Mouse (Mus musculus) large intestine, adult 2 months (tissue): ENCODE data around the gene Ube2e2. TPM values are rescaled to one million over a fixed set of nuclear protein-coding genes. Genes with fewer than 3 reads are reported as not detected.

ENCODE experiments used
- DNase-seq: peaks from one replicate; pipeline ENCODE4 v3.0.0-alpha.2; 2012; ENCODE audit warnings: low read depth, low spot score
- WGBS: fragments of 180-500 bp; shearing (Covaris S2); methylation state at CpG from one replicate; pipeline ENCODE4 v1.1.7; 2018; 5-methylcytosine and 5-hydroxymethylcytosine counted together
- polyA plus RNA-seq: library from polyadenylated mRNA; depleted of rRNA; stranded (reverse); fragments of >200 nt; gene quantifications from 2 replicates; pipeline ENCODE4 v1.2.3, GENCODE M21; 2012; rRNA removed

The Ube2e2 gene
- polyA plus RNA-seq: 20.2 and 21.8 TPM in 2 replicates

DNA sequence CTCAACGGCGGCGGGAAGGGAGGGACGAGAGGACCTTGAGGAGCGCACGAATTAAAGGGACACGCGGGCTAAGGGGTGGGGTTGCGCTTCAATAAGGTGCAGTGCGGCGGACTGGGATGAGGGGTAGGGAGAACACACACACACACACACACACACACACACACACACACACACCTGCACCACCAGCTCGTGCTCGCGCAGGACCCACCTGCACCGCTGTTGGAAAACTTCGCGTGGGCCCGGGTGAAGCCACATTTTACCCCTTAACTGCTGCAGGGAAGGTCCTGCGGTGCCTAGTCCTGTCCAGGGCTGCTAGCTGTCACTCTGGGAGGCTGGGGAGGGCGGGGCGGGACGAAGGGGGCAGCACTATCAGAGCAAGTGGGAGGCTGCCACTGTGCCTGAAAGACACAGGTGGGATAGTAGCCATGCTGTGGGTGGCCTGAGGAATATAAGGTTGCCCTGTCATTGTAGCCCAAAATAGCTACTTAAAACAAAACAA, at the start of gene Ube2e2:
TSS of gene Ube2e2 (minus strand) at position 321 of the 499 bp plus-strand sequence.
- DNase-seq: no peak
- WGBS: under 1% methylated on average over 22 of the region's 22 CpGs

DNA sequence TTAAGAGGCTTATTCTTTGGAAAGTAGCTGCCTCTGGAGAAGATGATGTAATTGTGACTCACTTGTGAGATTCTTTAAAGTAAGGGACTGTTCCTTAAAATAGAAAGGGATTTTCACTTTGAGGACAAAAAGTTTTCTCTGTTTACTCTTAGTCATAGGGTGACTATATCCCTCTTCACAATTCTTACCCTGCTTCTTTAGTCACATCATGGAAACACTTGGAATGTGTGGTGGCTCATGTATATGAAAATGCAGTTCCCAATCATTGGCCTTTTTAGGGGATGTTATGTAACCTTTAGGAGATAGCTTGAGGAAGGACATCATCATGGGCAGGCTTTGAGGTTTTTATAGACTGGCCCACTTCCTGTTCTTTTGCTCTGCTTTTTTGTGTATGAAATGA, 46.0 kb upstream of the Ube2e2 start:
- no peak for DNase-seq

- no peak for DNase-seq
Measured at GRCm38 (mm10) chr14:18903553-18903952, 9.5 kb upstream of the Ube2e2 start.

DNA sequence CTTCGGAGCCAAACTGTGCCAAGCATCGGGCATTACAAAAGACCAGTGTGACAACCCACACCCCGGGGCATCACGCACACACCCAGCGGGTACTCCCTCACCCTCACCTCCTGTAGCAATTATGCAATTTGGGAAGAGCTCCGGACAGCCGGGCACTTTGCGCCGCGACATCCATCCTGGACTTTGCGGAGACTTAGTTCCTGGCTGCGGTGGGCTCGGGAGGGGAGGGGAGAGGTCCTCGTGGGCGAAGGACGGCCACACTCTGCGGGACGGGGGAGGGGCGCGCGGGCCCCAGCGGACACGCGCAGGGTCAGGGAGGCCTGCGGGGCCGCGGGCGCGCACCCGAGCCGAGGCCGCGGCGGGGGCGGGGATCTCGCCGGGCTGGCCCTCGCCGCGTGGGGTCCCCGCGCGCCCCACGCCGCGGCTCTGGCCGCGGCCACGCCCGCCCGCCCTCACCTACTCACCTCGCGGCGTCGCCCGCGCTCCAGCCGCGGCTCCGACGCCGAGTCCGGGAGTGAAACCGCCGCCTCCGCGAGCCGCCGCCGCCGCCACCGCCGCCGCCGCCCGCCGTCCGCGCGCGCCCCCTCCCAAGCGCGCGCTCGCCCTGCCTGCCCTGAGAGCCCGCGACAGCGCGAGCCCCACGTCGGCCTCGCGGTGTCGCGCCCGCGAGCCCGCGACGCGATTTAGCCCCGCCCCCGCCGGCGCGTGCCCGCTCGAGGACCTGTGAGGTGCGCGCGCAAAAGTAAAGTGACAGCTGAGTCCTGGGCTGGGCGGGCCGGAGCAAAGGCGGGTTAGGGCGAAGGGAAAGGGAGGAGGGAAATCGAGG, 733 bp downstream of the Ube2e2 start:
- DNase-seq: peak; percentile 75
- under 1% methylated on average over 101 of the region's 116 CpGs for WGBS

DNA sequence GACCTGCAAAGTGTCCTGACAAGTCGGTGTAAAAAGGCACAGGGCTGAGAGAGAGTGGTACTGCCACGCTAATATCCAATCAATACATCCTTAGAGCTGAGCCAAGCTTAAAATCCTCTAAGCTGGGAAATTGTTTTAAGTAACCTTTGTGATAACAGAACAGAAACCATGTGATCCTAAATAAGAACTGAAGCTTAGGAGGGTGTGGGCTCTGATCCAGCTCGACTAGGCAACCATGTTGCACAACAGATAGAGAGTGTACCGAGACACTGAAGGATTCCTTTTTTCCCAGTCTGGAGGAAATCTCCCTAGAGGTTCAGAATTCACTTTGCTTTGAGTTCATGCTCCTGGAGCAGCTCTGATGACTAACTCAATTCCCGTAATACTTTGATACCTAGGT, 4.5 kb downstream of the Ube2e2 start:
- WGBS: 78% methylated on average over 5 of the region's 5 CpGs
- DNase-seq: no peak

GRCm38 (mm10) chr14:18882493-18882892, 11.6 kb downstream of the Ube2e2 start:
- WGBS: 91% methylated on average over 1 of the region's 1 CpGs
- no peak for DNase-seq

DNA sequence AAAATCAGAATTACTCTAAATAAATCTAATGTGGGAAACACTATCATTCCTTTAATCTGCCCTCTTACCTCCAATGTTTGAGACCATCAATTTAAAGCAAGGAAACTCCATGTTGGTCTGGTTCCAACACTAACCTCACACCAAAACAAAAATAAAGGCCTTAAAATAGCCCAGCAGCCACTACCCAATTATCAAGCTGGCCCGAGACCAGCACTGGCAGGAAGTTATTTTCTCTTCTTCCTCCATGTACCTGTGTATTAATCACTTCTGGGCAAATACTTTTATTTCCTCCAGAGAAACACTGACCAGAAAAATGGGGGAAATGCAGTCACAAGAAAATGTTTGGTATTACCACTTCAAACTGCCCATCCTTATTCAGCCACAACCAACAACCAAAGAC, 23.4 kb downstream of the Ube2e2 start:
- no peak for DNase-seq
- WGBS: 77% methylated on average over 1 of the region's 1 CpGs

DNA sequence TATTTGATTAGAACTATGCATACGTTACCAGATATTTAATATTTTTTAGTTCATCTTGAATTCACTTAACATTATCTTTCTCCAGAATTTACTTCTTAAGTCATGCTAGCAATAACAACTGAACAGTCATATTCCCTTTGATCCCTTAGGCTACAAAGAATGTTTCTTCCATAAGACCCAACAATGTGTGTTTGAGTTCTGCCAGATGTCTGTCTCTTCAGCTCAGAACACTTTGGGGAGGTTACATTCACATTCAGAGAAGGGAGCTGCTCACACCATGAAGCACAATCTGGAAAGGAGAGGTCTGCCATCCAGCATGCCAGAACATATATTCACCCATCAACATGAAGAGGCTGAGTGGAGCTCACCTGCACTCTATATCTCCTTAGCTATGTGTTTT, 65.4 kb downstream of the Ube2e2 start:
- DNase-seq: no peak
- WGBS: 98% methylated on average over 1 of the region's 1 CpGs

GRCm38 (mm10) chr14:18826753-18827152, 67.3 kb downstream of the Ube2e2 start:
- no peak for DNase-seq

GRCm38 (mm10) chr14:18820713-18821112, 73.4 kb downstream of the Ube2e2 start:
- 58% methylated on average over 6 of the region's 6 CpGs for WGBS
- DNase-seq: no peak

DNA sequence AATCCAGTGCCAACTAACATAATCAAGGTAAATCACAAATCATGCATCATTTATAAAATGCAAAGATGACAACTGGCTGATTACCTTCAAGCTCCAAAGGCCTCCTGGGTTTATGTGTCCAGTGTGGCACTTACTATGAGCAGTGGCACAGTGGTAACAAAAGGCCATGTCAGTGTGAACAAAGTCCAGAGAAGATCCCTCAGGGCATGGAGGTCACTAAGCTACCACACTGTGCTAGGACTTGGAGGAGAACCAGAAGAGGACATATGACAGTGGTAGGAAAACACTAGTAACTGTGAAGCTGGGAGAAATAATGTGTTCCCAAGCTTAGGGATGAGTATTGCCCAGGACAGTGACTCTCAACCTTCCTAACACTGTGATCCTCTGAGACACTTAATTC, 97.2 kb downstream of the Ube2e2 start:
- no peak for DNase-seq

DNA sequence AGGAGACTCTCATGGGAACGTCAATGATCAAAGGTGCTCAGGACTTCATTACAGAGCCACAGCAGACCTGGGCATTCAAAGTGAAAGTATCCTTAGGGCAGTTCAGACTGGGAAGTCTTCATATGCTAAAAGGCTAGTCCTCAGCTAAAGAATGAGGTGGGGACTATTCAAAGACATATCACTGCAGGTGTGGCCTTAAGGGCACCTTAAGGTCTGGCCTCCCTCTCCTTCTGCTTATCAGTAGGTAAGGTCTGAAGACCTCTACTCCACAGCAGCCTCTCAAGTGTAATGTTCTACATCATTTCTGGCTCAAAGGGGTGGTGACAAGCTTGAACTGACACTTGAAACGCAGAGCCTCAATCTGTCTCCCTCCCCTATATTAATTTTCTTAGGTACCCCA, 98.3 kb downstream of the Ube2e2 start:
- 70% methylated on average over 2 of the region's 2 CpGs for whole genome bisulfite sequencing
- DNase-seq: no peak

DNA sequence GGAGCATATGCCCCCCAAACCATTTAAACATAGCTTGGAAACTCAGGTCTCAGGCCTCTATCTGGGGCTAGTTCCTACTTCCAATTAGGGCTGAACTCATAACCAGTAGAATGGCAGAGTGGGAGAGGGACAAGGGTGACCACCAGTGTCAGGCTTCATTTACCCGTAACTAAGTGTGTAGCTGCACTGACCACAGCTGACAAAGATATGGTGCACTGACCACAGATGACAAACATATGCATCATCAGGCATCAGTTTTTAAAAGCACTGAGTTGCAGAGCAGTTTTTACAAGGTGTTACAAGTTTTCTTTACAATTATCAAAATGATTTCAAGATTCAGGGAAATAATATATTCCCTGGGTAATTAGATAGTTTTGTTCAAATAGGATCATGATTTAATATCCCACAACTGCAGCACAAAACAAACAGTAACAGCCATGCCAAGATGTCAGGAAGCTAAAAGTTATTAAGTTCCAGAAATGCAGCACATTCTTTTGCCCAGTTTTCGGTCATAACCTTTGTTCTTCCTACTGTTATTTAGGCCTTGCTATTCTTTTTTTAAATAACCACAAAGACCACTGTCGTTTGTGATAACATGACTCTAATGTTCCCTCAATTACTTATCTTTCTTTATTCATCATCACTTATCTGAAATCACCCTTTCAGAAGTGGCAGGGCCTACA, 114.9 kb downstream of the Ube2e2 start:
- 67% methylated on average over 3 of the region's 3 CpGs for WGBS
- no peak for DNase-seq

GRCm38 (mm10) chr14:18778241-18778640, 115.8 kb downstream of the Ube2e2 start:
- no peak for DNase-seq
- WGBS: 83% methylated on average over 5 of the region's 5 CpGs

DNA sequence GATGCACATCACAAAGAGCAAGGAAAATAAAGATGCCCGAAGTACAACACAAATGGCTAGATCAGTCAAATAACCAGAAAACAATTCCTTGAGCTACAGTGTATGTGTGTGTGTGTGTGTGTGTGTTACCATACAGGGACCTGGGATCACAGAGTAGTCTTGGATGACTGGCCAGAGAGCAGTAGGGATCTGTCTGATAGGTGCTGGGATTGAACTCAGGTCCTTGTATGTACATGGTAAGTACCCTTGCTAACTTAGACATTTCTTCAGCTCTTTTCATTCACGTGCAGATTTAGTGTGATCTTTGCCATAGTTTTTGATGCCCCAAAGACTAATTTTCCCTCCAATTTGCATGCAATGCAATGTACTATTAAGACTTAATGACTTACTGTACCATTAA, 117.9 kb downstream of the Ube2e2 start:
- 77% methylated on average over 2 of the region's 2 CpGs for WGBS
- DNase-seq: no peak

- WGBS: 28% methylated on average over 2 of the region's 2 CpGs
- no peak for DNase-seq
Measured at GRCm38 (mm10) chr14:18773724-18774123, 120.3 kb downstream of the Ube2e2 start.

- WGBS: 66% methylated on average over 6 of the region's 6 CpGs
- no peak for DNase-seq
Measured at GRCm38 (mm10) chr14:18759601-18760356, 134.3 kb downstream of the Ube2e2 start.

DNA sequence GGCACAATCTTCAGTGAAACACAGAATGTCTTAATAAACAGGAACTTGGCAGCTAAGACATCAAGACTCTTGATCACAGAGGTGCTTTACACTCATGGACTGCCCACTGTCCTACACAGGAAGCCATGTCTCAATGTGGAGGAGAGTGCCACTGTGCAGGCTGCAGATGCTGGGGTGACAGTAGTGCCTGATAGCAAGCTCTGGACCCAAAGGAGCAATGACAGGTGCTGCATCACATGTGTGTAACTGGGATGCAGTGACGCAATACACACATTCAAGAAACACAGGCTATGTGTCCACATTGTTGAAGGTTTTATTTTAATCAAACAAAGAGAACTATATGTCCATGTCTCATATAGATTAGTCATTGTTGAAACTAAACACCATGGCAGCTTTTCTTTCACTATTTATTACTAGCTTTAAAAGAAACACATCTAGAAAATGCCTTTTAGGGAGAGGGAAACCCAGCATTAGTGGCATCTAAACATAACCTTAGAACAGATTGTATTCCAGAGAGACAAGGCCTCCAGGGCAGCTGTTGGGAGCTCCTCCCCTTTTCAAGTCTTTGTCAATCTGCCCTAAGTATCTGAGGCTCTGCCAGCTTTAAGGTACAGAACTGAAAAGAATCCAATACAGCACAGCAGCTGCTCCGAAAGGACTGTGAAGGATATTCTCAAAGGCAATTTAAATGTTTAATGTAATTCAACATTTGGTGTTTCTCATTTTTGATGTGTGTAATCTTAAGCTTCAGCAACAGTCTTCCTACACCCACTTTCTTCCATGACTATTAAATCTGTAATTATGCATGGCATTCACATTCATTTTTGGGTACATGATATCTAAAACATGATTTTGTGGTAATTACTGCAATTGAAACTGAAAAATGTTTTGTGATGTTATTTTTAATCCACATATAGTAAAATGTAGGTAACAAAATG, 135.2 kb downstream of the Ube2e2 start:
- DNase-seq: no peak
- WGBS: 64% methylated on average over 2 of the region's 2 CpGs

DNA sequence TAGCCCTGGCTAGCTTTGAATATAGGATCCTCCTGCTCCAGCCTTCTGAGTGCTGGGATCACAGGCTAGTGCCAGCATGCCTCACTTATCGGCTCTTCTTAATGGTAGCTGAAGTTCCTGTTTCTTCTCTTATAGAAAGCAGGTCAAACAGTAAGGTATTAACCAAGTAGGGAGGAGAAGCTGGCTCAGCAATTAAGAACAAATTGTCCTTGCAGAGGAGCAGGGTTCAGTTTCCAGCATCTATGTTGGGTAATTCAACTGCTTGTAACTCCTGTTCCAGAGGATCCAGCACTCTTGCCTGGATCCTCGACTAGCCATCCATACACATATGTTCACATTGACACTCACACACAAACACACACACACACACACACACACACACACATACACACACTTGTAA, 136.1 kb downstream of the Ube2e2 start:
- DNase-seq: no peak
- 71% methylated on average over 2 of the region's 2 CpGs for WGBS
